ENCODE assay signal across 13 mouse cellular contexts in the genomic region with DNA sequence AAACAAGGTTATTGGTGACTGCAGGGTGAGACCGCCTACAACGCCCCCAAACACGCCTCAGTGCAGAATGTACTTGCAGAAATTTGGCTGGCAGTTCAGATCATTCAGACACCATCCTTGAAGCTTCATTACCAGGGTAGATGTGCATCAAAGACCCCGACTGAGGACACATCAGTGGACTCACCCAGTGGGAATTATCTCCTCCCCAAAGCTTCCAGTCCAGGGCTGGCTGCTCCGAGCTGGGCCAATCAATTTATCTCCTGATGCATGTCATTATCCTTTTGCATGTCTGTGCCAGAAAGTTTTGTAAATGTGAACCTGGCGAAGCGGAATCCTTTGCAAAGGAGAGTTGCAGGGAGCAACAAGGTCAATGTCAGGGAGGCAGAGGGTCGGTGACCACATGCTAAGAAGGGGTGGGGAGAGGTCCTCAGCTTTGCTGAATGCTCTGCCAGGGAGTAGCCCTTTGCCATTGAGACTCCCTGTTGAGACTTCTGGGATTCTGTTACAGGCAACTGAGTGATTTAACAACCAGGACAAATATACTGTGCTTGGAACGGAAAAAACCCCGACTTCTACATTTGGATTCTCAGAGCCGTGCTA.
A peak's percentile ranks its signal among the peaks of the same experiment; 100 is the strongest.
DNase-seq lines count a peak whose midpoint lies in the region; ATAC-seq lines count a peak whose summit lies in the region.
"Had no signal": no experiment of that assay in that cellular context is flagged by ENCODE, and none has a peak within 500 bp of the region (broad histone marks: within the 10 kb centered on the region; RNA-seq: fewer than 3 reads in every experiment).

No protein-coding gene starts in this region.

- peak overlapping the region; percentile 12; the same call in 1 of the 2 replicates for H3K27ac ChIP-seq in forebrain, embryonic 16.5 days (ENCODE audit: low read length)
- H3K27ac ChIP-seq in forebrain, embryonic 13.5 days: no peak overlapping the region
- 0 out of 2 replicates have a peak overlapping the region, but pooled peaks have one; percentile 29 for H3K27ac ChIP-seq in limb, embryonic 12.5 days
- no peak overlapping the region for H3K27ac ChIP-seq in limb, embryonic 10.5 days
- H3K27ac ChIP-seq in liver, embryonic 16.5 days (ENCODE audit: low read length): peak overlapping the region; percentile 7

- no peak for DNase-seq in limb, embryonic 10.5 days (ENCODE audit: low spot score)
- DNase-seq in brain, adult 2 months (ENCODE audit: low read depth, low spot score): peak; percentile 36
- DNase-seq in adrenal gland, postnatal 10 days: no peak
- DNase-seq in spleen, postnatal 14 days (ENCODE audit: low spot score in 2 of 2): no peak
- DNase-seq: cerebellum, adult 9-10 months; heart, postnatal 36 days; layer of hippocampus, adult 9-11 months; thymus, postnatal 4 days had no signal

- H3K4me2 ChIP-seq in forebrain, embryonic 16.5 days (ENCODE audit: low read length): no peak overlapping the region
- no peak overlapping the region for H3K4me2 ChIP-seq in forebrain, embryonic 13.5 days
- H3K4me2 ChIP-seq in limb, embryonic 12.5 days: no peak overlapping the region
- H3K4me2 ChIP-seq in liver, embryonic 16.5 days (ENCODE audit: low read depth, low read length): no peak overlapping the region

- no peak overlapping the region for H3K9ac ChIP-seq in forebrain, embryonic 16.5 days (replicated peaks; ENCODE audit: low read depth, low read length)
- no peak overlapping the region for H3K9ac ChIP-seq in forebrain, embryonic 13.5 days
- no peak overlapping the region for H3K9ac ChIP-seq in limb, embryonic 12.5 days (replicated peaks)
- no peak overlapping the region for H3K9ac ChIP-seq in liver, embryonic 16.5 days (ENCODE audit: low read depth, low read length)

- no peak overlapping the region for H3K4me3 ChIP-seq in forebrain, embryonic 16.5 days (replicated peaks; ENCODE audit: low read length)
- no peak overlapping the region for H3K4me3 ChIP-seq in forebrain, embryonic 13.5 days
- no peak overlapping the region for H3K4me3 ChIP-seq in limb, embryonic 12.5 days (replicated peaks)
- no peak overlapping the region for H3K4me3 ChIP-seq in limb, embryonic 10.5 days
- H3K4me3 ChIP-seq in liver, embryonic 16.5 days (ENCODE audit: low read depth, low read length): no peak overlapping the region

- no peaks in the 10 kb centered on the region for H3K36me3 ChIP-seq in forebrain, embryonic 16.5 days (ENCODE audit: control insufficient read depth, insufficient read depth)
- H3K36me3 ChIP-seq in forebrain, embryonic 13.5 days (ENCODE audit: poor library complexity, severe bottlenecking): no peaks in the 10 kb centered on the region
- no peaks in the 10 kb centered on the region for H3K36me3 ChIP-seq in limb, embryonic 12.5 days
- H3K36me3 ChIP-seq in limb, embryonic 10.5 days: no peaks in the 10 kb centered on the region
- H3K36me3 ChIP-seq in liver, embryonic 16.5 days (ENCODE audit: control insufficient read depth, insufficient read depth): no peaks in the 10 kb centered on the region

- 47% methylated on average over 11 of the region's 11 CpGs for WGBS in forebrain, embryonic 16.5 days
- WGBS in forebrain, embryonic 13.5 days: 55% methylated on average over 11 of the region's 11 CpGs
- 55% methylated on average over 11 of the region's 11 CpGs for WGBS in limb, embryonic 12.5 days
- WGBS in limb, embryonic 10.5 days: 62% methylated on average over 11 of the region's 11 CpGs
- 57% methylated on average over 11 of the region's 11 CpGs for whole genome bisulfite sequencing in liver, embryonic 16.5 days (ENCODE audit: insufficient replicate concordance)

- no peaks in the 10 kb centered on the region for H3K27me3 ChIP-seq in forebrain, embryonic 16.5 days (replicated peaks; ENCODE audit: control insufficient read depth, insufficient read depth, low read length)
- H3K27me3 ChIP-seq in forebrain, embryonic 13.5 days: no peaks in the 10 kb centered on the region
- H3K27me3 ChIP-seq in limb, embryonic 12.5 days: no peaks in the 10 kb centered on the region
- H3K27me3 ChIP-seq in limb, embryonic 10.5 days (ENCODE audit: low read depth, poor library complexity, severe bottlenecking): no peaks in the 10 kb centered on the region
- H3K27me3 ChIP-seq in liver, embryonic 16.5 days (ENCODE audit: control insufficient read depth, insufficient read depth, low read depth, low read length): no peaks in the 10 kb centered on the region

- no peak for ATAC-seq in forebrain, embryonic 16.5 days
- no peak for ATAC-seq in forebrain, embryonic 13.5 days
- ATAC-seq in limb, embryonic 12.5 days (ENCODE audit: insufficient number of reproducible peaks, insufficient read depth, low FRiP score, low TSS enrichment, low read depth): no peak
- no peak for ATAC-seq in liver, embryonic 16.5 days (ENCODE audit: low read depth)
- ATAC-seq: intestine, postnatal 0 days had no signal

- peaks cover 35% of the 10 kb centered on the region for H3K4me1 ChIP-seq in forebrain, embryonic 16.5 days (replicated peaks; ENCODE audit: control insufficient read depth, insufficient read depth, low read length)
- H3K4me1 ChIP-seq in forebrain, embryonic 13.5 days: peaks cover 44% of the 10 kb centered on the region
- H3K4me1 ChIP-seq in limb, embryonic 12.5 days (replicated peaks): peaks cover 71% of the 10 kb centered on the region
- H3K4me1 ChIP-seq in limb, embryonic 10.5 days: peaks cover 55% of the 10 kb centered on the region
- peaks cover 35% of the 10 kb centered on the region for H3K4me1 ChIP-seq in liver, embryonic 16.5 days (ENCODE audit: control insufficient read depth, low read depth, low read length)

- no peaks in the 10 kb centered on the region for H3K9me3 ChIP-seq in forebrain, embryonic 16.5 days (ENCODE audit: control insufficient read depth, low read length)
- no peaks in the 10 kb centered on the region for H3K9me3 ChIP-seq in forebrain, embryonic 13.5 days (replicated peaks)
- no peaks in the 10 kb centered on the region for H3K9me3 ChIP-seq in limb, embryonic 12.5 days
- H3K9me3 ChIP-seq in limb, embryonic 10.5 days (replicated peaks): no peaks in the 10 kb centered on the region
- no peaks in the 10 kb centered on the region for H3K9me3 ChIP-seq in liver, embryonic 16.5 days (replicated peaks; ENCODE audit: control insufficient read depth, low read length)

Comparison
In these comparisons a context has a peak if more than half of its experiments do, and no peak if none do; other contexts are left out.
1. H3K27ac ChIP-seq: peak in forebrain, embryonic 16.5 days (single experiment), limb, embryonic 12.5 days (single experiment) and liver, embryonic 16.5 days (single experiment); none in forebrain, embryonic 13.5 days (single experiment) and limb, embryonic 10.5 days (single experiment).